Mouse (Mus musculus): ENCODE results near the gene Tomm34. TPM values are rescaled to one million over a fixed set of nuclear protein-coding genes. Genes with fewer than 3 reads are reported as not detected.

The Tomm34 gene
- total RNA-seq, 2 experiments from 2014 or later, result 99.4 to 114 TPM

DNA sequence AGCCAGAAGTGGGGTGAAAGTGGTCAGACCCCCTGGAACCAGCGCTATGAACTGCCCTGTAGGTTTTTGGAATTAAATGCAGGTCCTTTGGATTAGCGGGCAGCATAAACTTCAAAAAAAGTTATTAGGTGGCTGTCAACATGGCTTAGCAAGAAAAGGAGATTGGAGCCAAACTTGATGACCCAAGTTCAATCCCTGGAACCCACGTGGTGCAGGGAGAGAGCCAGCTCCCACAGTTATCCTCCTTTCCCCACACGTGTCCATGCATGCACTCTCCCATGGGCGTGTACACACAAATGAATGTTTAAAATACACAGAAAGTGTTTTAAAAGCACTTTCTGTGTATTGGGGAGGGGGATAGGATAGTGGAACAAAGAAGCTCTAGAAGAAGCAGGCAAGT, 60.5 kb downstream of the Tomm34 start:
- no peak for DNase-seq

- DNase-seq, result no peak
Observed at GRCm38 (mm10) chr2:164009227-164009626, 61.7 kb downstream of the Tomm34 start.

DNA sequence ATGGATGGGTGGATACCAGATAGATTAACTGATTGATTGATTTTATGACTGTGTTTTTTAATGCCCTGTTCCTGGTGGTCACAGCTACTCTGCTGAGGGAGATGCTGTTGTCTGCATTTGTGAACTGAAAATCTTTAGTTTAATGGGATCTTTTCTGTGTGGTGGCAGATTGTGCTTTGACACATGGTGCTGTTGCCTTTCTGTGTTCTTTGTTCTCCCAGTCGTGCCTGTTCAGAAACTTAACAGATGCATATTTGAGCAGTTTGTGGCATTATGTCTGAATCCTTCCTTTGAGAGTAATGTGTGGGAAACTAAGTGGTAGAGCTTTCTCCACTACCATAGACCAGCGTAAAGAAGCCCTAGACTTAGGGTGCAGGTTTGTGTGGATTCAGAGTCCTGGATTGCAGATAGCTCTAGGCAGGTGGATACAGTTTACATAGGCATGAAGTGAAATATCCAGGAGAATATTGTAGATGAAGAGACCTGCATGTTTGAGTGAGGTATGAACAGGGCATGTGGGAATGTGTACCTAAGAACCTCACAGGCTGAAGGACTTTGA, 62.9 kb downstream of the Tomm34 start:
- DNase-seq, result no peak

DNA sequence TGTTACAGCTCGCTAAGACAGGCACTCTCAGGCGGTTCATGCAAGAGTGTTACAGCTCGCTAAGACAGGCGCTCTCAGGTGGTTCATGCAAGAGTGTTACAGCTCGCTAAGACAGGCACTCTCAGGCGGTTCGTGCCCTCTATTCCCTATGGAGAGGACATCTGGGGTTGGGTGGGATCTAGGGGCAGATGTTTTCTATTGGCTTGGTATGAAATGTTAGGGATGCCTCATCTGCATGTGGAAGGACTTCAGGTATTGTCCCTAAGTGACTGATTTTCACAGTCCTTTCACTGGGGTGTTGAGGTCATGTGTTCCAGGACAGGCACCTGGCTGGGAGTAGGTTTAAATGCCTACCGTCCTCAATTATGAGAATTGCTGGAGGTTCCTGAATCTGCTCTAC, 63.4 kb downstream of the Tomm34 start:
- no peak for DNase-seq

DNA sequence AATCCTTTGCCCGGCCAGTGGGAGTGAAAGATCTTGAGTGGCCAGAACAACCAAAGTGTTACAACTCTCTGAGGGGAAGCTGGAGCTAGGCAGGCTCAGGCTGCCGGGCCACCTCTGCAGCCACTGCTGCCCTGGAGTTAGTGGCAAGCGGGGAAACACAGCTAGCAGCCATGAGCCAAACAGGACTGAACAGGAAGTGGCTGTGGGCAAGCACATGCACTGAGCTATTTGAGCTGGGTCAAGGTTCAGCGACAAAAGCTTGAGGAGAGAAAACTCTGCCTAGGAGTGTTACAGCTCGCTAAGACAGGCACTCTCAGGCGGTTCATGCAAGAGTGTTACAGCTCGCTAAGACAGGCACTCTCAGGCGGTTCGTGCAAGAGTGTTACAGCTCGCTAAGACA, 64.0 kb downstream of the Tomm34 start:
- no peak for DNase-seq

- no peak for DNase-seq
Observed at GRCm38 (mm10) chr2:164004503-164004902, 66.5 kb downstream of the Tomm34 start.

Other genes starting within 250 kb of the Tomm34 start
- not detected for gene Kcnk15, start 217.5 kb downstream of the Tomm34 start, total RNA-seq (2021)
- gene Rims4, start 152.5 kb downstream of the Tomm34 start, total RNA-seq (2021), result 10 to 100 TPM; 45.5 to 47.5 TPM
- gene Ywhab, start 76.2 kb downstream of the Tomm34 start, total RNA-seq (2021), result 100 to 1,000 TPM; 531 to 565 TPM
- gene Pabpc1l, start 45.7 kb downstream of the Tomm34 start, total RNA-seq (2021), result under 1 TPM in 1 of 2 experiments, not detected in 1; 0.37 TPM
- 10 to 100 TPM; 50.4 to 51.2 TPM for gene Stk4, start 847 bp downstream of the Tomm34 start, total RNA-seq (2021)
- gene Kcns1, start 99.9 kb upstream of the Tomm34 start, total RNA-seq (2021), result 1 to 10 TPM; 4.0 to 4.2 TPM
- gene Wfdc5, start 111.6 kb upstream of the Tomm34 start, total RNA-seq (2021), result not detected
- not detected for gene Wfdc12, start 119.4 kb upstream of the Tomm34 start, total RNA-seq (2021)
- not detected for gene Wfdc15a, start 129.0 kb upstream of the Tomm34 start, total RNA-seq (2021)
- not detected for gene Wfdc15b, start 150.5 kb upstream of the Tomm34 start, total RNA-seq (2021)
- gene Svs2, start 167.3 kb upstream of the Tomm34 start, total RNA-seq (2021), result not detected
- gene Svs3b, start 185.5 kb upstream of the Tomm34 start, total RNA-seq (2021), result not detected
- not detected for gene Svs4, start 207.3 kb upstream of the Tomm34 start, total RNA-seq (2021)
- gene Svs3a, start 218.1 kb upstream of the Tomm34 start, total RNA-seq (2021), result not detected
- gene Svs6, start 245.6 kb upstream of the Tomm34 start, total RNA-seq (2021), result not detected

Measured in layer of hippocampus, postnatal 36 days (tissue).